ENCODE assay signal across 14 mouse cellular contexts in genomic region chr5:39758890-39759475, GRCm38 (mm10). TPM values are rescaled to one million over a fixed set of nuclear protein-coding genes. Genes with fewer than 3 reads are reported as not detected.
DNase-seq lines count a peak whose midpoint lies in the region; ATAC-seq lines count a peak whose summit lies in the region.
"Had no signal": no experiment of that assay in that cellular context is flagged by ENCODE, and none has a peak within 500 bp of the region (broad histone marks: within the 10 kb centered on the region; RNA-seq: fewer than 3 reads in every experiment).

No protein-coding gene starts in this region.

- 48% methylated on average over 2 of the region's 2 CpGs for WGBS in intestine, embryonic 16.5 days
- WGBS in intestine, embryonic 15.5 days = 70% methylated on average over 2 of the region's 2 CpGs

- H3K9me3 ChIP-seq in intestine, embryonic 16.5 days (ENCODE audit: control insufficient read depth, low read length) = no peaks in the 10 kb centered on the region
- H3K9me3 ChIP-seq in intestine, embryonic 15.5 days = no peaks in the 10 kb centered on the region
- H3K9me3 ChIP-seq: embryonic facial prominence, embryonic 15.5 days had no signal

- H3K4me2 ChIP-seq in intestine, embryonic 16.5 days (ENCODE audit: low read depth, low read length) = no peak overlapping the region
- H3K4me2 ChIP-seq in intestine, embryonic 15.5 days (replicated peaks) = no peak overlapping the region
- H3K4me2 ChIP-seq: embryonic facial prominence, embryonic 15.5 days had no signal

- H3K36me3 ChIP-seq in intestine, embryonic 16.5 days (ENCODE audit: control insufficient read depth, insufficient read depth, low read length) = no peaks in the 10 kb centered on the region
- no peaks in the 10 kb centered on the region for H3K36me3 ChIP-seq in intestine, embryonic 15.5 days
- H3K36me3 ChIP-seq: embryonic facial prominence, embryonic 15.5 days had no signal

- H3K4me3 ChIP-seq in intestine, embryonic 16.5 days (ENCODE audit: low read length) = no peak overlapping the region
- H3K4me3 ChIP-seq in intestine, embryonic 15.5 days (replicated peaks) = no peak overlapping the region
- H3K4me3 ChIP-seq: embryonic facial prominence, embryonic 15.5 days had no signal

- ATAC-seq in intestine, embryonic 16.5 days = peak; percentile 31; the same call in 1 of the 2 replicates
- no peak for ATAC-seq in intestine, embryonic 15.5 days
- peak; percentile 42 for ATAC-seq in common myeloid progenitor, adult 5-6 weeks (replicated peaks; ENCODE audit: low read depth, poor library complexity, severe bottlenecking)
- peak; percentile 53 to 79; a peak in 3 of 4 replicates for ATAC-seq in hematopoietic stem cell, adult 5-6 weeks (replicated peaks in 1 of 2; ENCODE audit: insufficient read depth in 1 of 2, low FRiP score in 2 of 2, low TSS enrichment in 1 of 2, low read depth in 1 of 2, poor library complexity in 2 of 2, severe bottlenecking in 2 of 2)
- no peak for ATAC-seq in frontal cortex, adult (ENCODE audit: low TSS enrichment)
- ATAC-seq: forebrain, postnatal 0 days had no signal

- H3K4me1 ChIP-seq in intestine, embryonic 16.5 days (ENCODE audit: control insufficient read depth, insufficient read depth, low read length) = no peaks in the 10 kb centered on the region
- no peaks in the 10 kb centered on the region for H3K4me1 ChIP-seq in intestine, embryonic 15.5 days (replicated peaks)
- H3K4me1 ChIP-seq: embryonic facial prominence, embryonic 15.5 days had no signal

- DNase-seq in 3T3-L1 (ENCODE audit: low read depth, low spot score) = peak; percentile 53
- no peak for DNase-seq in layer of hippocampus, adult 9-10 months (ENCODE audit: low spot score)
- no peak for DNase-seq in cerebellum, adult 11 months
- DNase-seq: cerebellum, postnatal 10 days; forebrain, postnatal 0 days; gastrocnemius, postnatal 25 days; thymus, postnatal 14 days had no signal

- H3K27ac ChIP-seq in intestine, embryonic 16.5 days (ENCODE audit: low read length) = no peak overlapping the region
- H3K27ac ChIP-seq in intestine, embryonic 15.5 days = no peak overlapping the region
- H3K27ac ChIP-seq: embryonic facial prominence, embryonic 15.5 days had no signal

- no peaks in the 10 kb centered on the region for H3K27me3 ChIP-seq in intestine, embryonic 16.5 days (replicated peaks; ENCODE audit: control insufficient read depth, insufficient read depth, low read length)
- H3K27me3 ChIP-seq in intestine, embryonic 15.5 days (replicated peaks) = no peaks in the 10 kb centered on the region
- H3K27me3 ChIP-seq: embryonic facial prominence, embryonic 15.5 days had no signal

- no peak overlapping the region for H3K9ac ChIP-seq in intestine, embryonic 16.5 days (ENCODE audit: low read depth, low read length)
- no peak overlapping the region for H3K9ac ChIP-seq in intestine, embryonic 15.5 days
- H3K9ac ChIP-seq: embryonic facial prominence, embryonic 15.5 days; forebrain, postnatal 0 days had no signal

RNA-seq across cellular contexts. Expression of gene Hs3st1, which starts 3.7 kb away (rescaled TPM):
- 10.2 and 10.3 TPM in 2 replicates for polyA plus RNA-seq in intestine, embryonic 16.5 days (2015; fragmentation: Nextera tagmentation; extraction: Ambion mirVana)
- polyA plus RNA-seq in intestine, embryonic 15.5 days (2015; fragmentation: Nextera tagmentation; extraction: Ambion mirVana) = 9.8 and 10.5 TPM in 2 replicates
- 1.2 and 1.5 TPM in 2 replicates for total RNA-seq in common myeloid progenitor, adult 5-6 weeks (2017)
- 0.88 and 2.3 TPM in 2 replicates for total RNA-seq in hematopoietic stem cell, adult 5-6 weeks (2017)
- total RNA-seq: megakaryocyte-erythroid progenitor cell, adult 5-6 weeks had no signal

Comparison
In these comparisons a context has a peak if more than half of its experiments do, and no peak if none do; other contexts are left out.
1. ATAC-seq: peak in intestine, embryonic 16.5 days (single experiment), common myeloid progenitor, adult 5-6 weeks (single experiment) and hematopoietic stem cell, adult 5-6 weeks (2 of 2); none in intestine, embryonic 15.5 days (single experiment) and frontal cortex, adult (single experiment).